Mouse (Mus musculus) kidney, adult 2 months (tissue): ENCODE data around the gene Adra1d.

Experiments
- CTCF ChIP-seq: fragments of 200-500 bp; conservative IDR thresholded peaks from 2 replicates; pipeline ENCODE4 v1.5.1; 2011; ENCODE audit warnings: low read depth, mild to moderate bottlenecking, control low read depth, low read length, moderate library complexity, mixed read lengths; ENCODE audit not compliant: insufficient read depth, insufficient read length
- POLR2A ChIP-seq: fragments of 200-500 bp; IDR thresholded peaks from one replicate; pipeline ENCODE4 v1.6.1; 2011; ENCODE audit warnings: low read depth, low read length, control low read depth

- TF ChIP-seq CTCF, result no peak
- no peak for TF ChIP-seq POLR2A
These were observed 65.8 kb downstream of the Adra1d start for GRCm38 (mm10) chr2:131496125-131496820.
